Mouse (Mus musculus): ENCODE measurements around the gene Elfn1.

The Elfn1 gene

DNA sequence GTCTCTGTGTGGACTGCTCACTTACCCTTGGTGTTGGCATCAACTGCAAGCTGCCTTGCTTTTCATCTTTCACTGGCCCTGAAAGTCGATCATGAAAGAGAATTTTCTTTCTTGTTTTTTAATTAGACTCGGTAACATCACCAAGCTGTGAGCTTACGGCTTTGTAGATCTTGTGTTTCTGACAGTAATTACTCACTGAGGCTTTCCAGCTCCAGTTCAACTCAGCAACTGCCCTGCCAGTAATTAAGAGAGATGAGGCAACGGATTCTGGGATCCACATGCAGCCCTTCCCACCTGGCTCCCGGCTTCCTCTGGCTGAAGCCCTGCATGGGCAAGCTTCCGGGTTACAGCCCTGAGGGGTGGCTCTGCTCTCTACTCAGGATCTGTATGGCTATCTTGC, 115.1 kb downstream of the Elfn1 start:
- no peak for DNase-seq (ENCODE audit: extremely low spot score)

DNA sequence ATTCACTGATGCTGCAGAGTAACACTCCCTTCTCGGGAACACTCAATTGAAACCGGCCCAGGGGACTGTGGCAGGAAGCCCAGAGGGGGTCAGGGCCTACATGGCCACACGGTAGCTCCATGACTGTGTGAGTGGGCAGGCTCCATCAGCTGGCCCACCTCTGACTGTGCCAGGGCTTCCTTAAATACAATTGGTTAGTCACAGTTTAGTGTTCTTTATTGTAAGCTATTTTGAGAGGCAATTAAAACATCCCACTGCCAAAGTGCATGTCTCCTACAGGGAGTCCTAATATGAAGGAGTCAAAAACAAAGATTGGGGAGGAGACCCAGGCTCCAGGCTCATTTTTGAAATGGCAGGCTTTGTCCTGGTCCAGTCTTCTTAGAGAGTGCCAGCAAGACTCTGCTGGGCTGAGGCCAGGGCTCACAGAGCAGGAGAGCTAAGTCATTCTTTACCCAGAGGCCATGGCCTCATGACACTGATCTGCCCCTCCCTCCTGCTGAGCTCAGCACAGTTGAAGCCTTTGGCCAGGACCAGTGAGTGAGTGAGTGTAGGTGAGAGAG, 116.3 kb downstream of the Elfn1 start:
- no peak for DNase-seq (ENCODE audit: extremely low spot score)
